Mouse (Mus musculus) lung, adult 2 months (tissue): ENCODE data around the gene Gm10160. TPM values are rescaled to one million over a fixed set of nuclear protein-coding genes. Genes with fewer than 3 reads are reported as not detected.
A peak's percentile ranks its signal among the peaks of the same experiment; 100 is the strongest.
"Not testable (repeated sequence)": the region's sequence is repeated elsewhere in the genome, so short reads cannot be mapped to it uniquely, and the experiment has no call there.

ENCODE experiments used
- DNase-seq: peaks from one replicate; pipeline ENCODE4 v3.0.0; 2022
- H3K4me1 ChIP-seq: fragments of 200-500 bp; 2 replicates; pipeline ENCODE4 v1.6.1; 2011; ENCODE audit warnings: low read length; ENCODE audit not compliant: control insufficient read depth, insufficient read depth
- H3K4me3 ChIP-seq: fragments of 200-500 bp; replicated peaks from 2 replicates; pipeline ENCODE3; 2011; ENCODE audit warnings: low read depth, mild to moderate bottlenecking, control low read depth, low read length; ENCODE audit errors: extremely low read depth
- CTCF ChIP-seq: fragments of 200-500 bp; IDR thresholded peaks from 2 replicates; pipeline ENCODE4 v1.5.1; 2011; ENCODE audit warnings: mild to moderate bottlenecking, low read length, control low read depth; ENCODE audit not compliant: insufficient read depth
- POLR2A ChIP-seq: fragments of 200-500 bp; IDR thresholded peaks from 2 replicates; pipeline ENCODE4 v1.6.1; 2011; ENCODE audit warnings: low read depth, mild to moderate bottlenecking, control low read depth, low read length, borderline replicate concordance; ENCODE audit errors: extremely low read depth
- WGBS: fragments of 180-500 bp; shearing (Covaris S2); methylation state at CpG from one replicate; pipeline ENCODE4 v1.1.7; 2018; 5-methylcytosine and 5-hydroxymethylcytosine counted together
- polyA plus RNA-seq: library from polyadenylated mRNA; depleted of rRNA; stranded (reverse); fragments of >200 nt; gene quantifications from 2 replicates; pipeline ENCODE4 v1.2.3, GENCODE M21; 2012

The Gm10160 gene
- polyA plus RNA-seq, 1 experiment, result not detected

DNA sequence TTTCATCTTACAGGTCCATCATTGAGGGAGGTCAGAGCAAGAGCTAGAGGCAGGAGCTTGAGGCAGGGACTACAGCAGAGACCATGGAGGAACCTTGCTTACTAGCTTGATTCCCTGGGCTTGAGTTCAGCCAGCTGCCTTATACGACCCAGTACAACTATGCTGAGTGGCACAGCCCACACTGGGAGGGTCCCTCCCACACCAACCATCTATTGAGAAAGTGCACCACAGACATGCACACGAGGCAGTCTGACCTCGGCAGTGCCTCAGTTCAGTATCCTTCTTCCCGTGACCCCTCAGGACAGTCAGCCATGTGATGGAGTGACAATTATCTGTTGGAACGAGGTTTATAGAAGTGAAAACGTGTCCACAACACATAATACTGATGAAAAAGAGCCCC, 15.8 kb downstream of the Gm10160 start:
- TF ChIP-seq POLR2A (no peak), CTCF (no peak)

DNA sequence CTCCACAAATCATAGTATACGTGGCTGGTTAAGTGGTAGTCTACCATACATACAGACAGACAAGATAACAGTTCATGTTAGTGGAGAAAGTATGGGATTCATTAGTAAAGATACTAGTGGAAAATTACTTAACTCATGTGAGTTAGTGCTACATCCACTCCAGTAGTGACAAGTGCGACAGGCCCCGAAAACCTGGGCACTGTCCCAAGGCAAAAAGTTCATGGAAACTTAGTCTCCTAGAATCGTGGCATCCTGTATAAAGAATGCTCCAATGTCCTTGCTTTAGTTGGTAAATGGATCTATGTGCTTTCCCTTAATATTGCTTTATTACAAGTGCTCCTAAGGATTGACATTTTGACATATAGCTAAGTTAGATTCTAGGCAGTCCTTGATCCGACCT, 17.8 kb downstream of the Gm10160 start:
- not testable (repeated sequence) for DNase-seq, H3K4me1 ChIP-seq, H3K4me3 ChIP-seq
- 79% methylated on average over 5 of the region's 5 CpGs for WGBS

More for the DNA sequence above, 15.8 kb downstream of the Gm10160 start:
- no peaks in the 10 kb centered on the region for H3K4me1 ChIP-seq
- no peak overlapping the region for H3K4me3 ChIP-seq
- 56% methylated on average over 6 of the region's 6 CpGs for WGBS
- DNase-seq, result no peak

DNA sequence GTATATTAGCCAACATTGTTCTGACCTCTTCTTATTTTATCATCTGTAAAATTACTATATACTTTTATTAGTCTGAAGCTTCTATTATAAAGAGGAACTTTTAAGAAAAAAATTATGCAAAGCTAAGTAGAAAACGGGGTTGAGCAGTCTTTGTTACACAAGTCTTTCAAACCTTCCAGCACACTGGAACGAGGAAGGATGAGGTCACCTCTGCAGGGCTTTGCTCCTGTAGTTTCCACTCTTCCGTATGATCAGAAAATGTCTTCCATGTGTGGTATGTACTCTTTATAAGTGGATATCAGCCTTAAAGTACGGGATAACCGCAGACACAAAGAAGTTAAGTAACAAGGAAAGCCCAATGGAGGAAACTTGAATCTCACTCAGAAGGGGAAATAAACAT, 20.2 kb downstream of the Gm10160 start:
- TF ChIP-seq POLR2A (no peak), CTCF (no peak)
- Histone ChIP-seq H3K4me3 (no peak overlapping the region), H3K4me1 (no peaks in the 10 kb centered on the region)
- WGBS, result 78% methylated on average over 5 of the region's 5 CpGs
- no peak for DNase-seq

DNA sequence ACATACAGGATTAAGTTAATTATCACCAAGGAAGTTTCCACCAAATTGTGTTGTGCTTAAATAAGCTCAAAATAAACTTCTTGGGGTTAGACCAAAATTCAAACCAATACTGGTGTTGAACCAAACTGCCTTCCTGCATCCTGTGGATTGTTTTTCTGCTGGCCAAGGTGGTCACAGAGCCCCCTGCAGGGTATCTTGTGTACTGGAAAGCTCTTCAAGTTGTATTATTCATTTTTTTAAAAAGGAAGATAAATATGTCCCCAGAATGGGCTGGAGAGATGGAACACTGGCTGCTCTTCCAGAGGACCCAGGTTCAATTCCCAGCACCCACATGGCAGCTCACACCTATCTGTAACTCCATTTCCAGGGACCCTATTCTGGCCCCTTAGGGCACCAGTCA, 20.7 kb downstream of the Gm10160 start:
- TF ChIP-seq CTCF (no peak), POLR2A (no peak)
- H3K4me1 ChIP-seq, result no peaks in the 10 kb centered on the region
- H3K4me3 ChIP-seq, result no peak overlapping the region
- no peak for DNase-seq

DNA sequence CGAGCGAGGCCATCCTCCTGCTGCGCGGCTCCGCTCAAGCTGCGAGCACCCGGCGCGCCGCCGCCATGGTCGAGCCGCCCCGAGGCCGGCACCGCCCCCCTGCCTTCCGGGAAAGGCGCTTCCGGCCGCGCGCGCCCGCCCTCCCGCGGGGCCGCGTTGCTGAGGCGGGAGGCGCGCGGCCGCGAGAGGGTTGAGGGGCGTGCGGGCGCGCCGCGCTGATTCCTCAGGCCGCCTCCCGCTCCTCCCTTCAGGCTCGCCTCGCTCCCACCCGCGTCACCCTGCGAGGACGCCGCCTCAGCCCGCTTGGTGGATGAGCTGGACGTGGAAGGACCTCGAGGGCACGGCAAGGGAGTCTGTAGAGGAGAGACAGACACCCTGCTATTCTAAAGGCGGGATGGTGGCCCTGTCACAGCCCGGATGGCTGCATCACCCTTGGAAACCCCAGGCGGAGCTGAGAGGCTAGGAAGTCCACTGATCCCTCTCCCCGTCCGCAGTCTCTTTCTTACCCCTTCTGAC, 26.2 kb downstream of the Gm10160 start, which contains the start of gene Btbd1:
TSS of gene Btbd1 (minus strand) at position 53 of the 516 bp plus-strand sequence.
- Histone ChIP-seq H3K4me1 (peaks cover 24% of the 10 kb centered on the region), H3K4me3 (peak within 1 kb of the TSS; percentile 85)
- DNase-seq, result peak; percentile 76
- WGBS, result under 1% methylated on average over 45 of the region's 58 CpGs
- peak; percentile 61; the same call in 1 of the 2 replicates for TF ChIP-seq POLR2A
- no peak for TF ChIP-seq CTCF

DNA sequence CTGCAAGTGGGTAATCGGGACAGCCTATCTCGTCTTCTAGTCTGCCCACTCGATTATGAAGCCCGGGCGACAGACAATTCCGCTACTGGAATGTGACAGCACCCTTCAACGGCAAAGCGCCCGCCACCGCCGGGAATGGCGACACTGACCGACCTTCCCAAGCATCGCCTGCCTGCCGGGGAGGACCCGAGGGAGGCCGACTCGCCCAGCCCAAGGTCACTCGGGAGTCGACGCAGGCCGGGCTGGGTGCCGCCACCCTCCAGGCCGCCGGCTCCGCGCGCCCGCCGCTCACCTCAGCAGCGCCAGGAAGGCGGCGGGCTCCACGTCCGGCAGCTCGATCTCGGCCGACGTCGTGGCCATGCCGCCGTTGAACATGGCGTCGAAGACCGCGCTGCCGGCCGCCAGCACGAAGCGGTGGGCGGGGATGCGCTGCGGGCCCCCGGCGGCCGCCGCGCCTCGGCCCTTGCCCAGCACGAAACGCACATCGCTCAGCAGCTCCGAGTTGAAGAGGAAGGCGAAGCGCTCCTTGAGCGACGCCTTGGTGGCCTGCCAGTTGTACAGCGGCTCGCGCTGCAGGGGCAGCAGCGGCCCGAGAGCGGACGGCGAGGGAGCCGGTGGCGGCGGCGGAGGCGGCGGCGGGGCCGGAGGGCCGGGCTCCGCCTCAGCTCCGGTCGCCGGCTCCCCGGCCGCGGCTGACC, 26.8 kb downstream of the Gm10160 start:
- under 1% methylated on average over 73 of the region's 91 CpGs for WGBS
- DNase-seq, result peak; percentile 76
- Histone ChIP-seq H3K4me1 (peaks cover 24% of the 10 kb centered on the region), H3K4me3 (peak overlapping the region; percentile 85)
- TF ChIP-seq CTCF (no peak), POLR2A (0 out of 2 replicates have a peak, but pooled peaks have one; percentile 11)

DNA sequence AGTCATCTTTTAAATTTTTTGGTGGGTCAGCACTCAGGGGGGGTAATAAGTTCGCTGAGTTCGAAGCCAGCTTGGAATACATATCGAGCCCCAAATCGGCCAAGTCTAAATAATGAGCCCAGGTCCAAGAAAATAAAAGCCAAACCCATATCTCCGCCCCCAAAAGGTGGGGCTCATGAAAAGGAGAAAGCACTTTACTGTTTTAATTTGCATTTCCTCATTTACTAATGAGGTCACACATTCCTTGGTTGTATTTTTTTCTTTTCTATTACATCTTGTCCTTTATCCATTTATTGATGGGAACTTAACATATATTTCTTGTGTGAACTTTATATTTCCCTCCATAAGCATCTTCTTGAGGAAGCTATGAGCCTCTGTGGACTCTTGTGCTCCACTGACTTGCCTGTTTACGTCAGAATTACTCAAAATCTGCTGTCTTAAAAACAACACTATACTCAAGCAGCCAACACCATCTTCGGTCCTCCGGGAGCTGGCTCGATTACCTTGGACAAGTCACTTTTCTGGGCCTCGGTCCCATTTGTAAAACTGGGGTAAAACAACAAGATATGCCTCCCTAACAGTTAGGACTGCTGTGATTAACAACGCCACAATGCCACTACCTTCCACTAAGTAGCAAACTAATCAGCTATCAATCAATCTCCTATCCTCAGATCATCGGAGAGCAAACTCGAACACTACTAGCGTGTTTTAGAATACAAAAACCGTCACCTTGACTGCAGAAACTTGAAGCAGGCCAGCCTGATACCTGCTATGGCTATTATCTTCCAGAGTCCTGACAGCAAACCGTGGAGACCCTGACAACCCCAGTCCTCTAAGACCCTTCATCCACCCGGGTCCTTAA, 27.6 kb downstream of the Gm10160 start:
- WGBS, result 12% methylated on average over 17 of the region's 17 CpGs
- peaks cover 24% of the 10 kb centered on the region for H3K4me1 ChIP-seq
- no peak for DNase-seq
- no peak for TF ChIP-seq CTCF
- no peak for TF ChIP-seq POLR2A
- H3K4me3 ChIP-seq, result peak overlapping the region; percentile 85

DNA sequence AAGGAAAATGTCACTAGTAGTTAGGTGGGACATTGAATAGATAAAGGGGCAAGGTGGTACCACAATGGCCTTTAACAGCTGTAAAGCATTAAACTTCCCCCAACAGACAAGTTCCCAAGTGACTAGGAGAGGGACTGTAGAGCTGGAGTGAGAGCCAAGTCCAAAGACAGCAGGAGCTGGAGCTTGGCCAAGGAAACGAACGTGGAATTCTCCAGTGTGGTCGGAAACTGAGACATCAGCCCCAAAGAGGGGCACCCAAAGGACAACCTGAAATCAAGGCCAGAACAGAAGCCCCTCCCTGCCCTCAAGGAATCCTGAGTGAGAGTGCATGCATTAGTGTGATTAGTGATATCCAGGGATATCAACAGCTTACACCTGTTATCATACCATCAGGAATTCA, 30.2 kb downstream of the Gm10160 start:
- WGBS, result 10% methylated on average over 3 of the region's 3 CpGs
- TF ChIP-seq POLR2A (no peak), CTCF (no peak)
- DNase-seq, result no peak
- Histone ChIP-seq H3K4me3 (no peak overlapping the region), H3K4me1 (peaks cover 24% of the 10 kb centered on the region)

DNA sequence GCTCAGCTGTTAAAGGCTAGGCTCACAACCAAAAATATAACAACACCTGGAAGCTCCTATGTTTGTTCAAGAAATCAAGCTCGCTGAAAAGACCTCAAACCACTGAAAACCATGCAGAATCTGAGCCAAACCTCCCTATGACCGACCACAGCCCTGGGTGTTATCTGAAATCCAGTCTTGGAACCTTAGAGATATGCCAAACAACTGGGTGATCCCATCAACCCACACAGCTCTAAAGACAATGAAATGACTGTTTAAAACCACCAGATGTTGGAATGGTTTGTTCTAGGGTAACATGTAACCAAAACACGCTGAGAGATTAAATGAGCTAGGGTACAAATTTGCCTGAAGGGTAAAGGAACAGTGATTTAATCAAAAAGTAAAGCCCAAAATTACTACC, 30.7 kb downstream of the Gm10160 start:
- 33% methylated on average over 3 of the region's 3 CpGs for WGBS
- Histone ChIP-seq H3K4me3 (no peak overlapping the region), H3K4me1 (peaks cover 24% of the 10 kb centered on the region)
- no peak for TF ChIP-seq CTCF
- no peak for TF ChIP-seq POLR2A
- DNase-seq, result no peak
